Mouse (Mus musculus): ENCODE results near the gene Cldn13.

Cldn13 gene

DNA sequence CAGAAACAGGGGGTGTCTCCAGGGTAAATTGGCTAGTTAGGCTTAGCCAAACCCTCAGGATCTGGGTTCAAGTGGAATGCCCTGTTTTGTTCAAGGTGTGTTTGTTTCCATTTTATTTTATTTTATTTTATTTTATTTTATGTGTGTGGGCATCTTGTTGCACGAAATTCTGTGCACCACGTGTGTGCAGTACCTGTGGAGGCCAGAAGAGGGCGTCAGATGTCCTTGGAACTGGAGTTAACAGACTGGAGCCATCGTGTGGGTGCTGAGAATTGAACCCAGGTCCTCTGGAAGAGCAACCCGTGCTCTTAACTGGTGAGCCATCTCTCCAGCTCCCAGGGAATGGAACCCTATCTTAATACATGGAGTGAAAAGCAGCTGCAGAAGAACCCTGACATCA is 22.6 kb downstream of the Cldn13 start:
- DNase-seq (ENCODE audit: low spot score) = no peak

DNA sequence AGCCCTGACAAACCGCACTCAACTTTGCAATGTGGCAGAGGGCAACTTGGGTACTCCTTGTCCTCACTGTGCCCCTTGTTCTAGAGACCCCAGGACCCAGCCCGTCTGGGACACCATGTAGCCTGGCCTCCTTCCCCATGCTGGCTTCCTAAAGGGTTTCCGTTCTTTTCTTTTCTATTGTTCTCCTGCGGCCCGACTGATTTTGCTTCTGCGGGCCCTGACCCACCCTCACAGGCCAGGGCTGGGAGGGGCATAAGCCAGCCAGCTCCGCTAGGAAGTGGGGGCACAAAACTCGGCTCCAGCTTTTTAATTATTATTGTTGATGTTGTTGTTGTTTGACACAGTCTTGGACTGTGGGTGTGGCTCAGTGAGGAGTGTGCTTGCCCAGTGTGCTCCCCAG is 23.8 kb downstream of the Cldn13 start:
- no peak for DNase-seq (ENCODE audit: low spot score)

DNA sequence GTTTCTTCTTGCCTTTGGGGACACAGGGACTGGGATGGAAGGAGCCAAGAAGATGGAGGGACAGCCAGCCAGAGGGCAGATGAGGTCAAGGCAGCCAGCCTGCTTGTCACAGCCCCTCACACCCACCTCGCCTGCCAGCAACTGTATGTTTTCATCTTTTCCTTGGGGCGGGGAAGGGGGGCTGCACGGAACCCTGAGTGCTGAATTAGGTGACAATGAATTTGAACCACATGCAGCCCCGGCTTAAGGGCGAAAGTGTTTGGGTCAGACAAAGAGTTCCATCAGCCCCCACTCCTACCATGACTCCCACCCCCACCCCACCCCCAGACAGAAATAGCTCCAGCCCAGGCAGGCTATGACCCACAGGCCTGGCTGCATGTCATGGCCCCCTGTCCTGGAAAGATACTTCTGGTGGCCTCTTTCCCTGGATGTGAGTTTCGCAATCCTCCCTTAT is 24.7 kb downstream of the Cldn13 start:
- DNase-seq (ENCODE audit: low spot score) = no peak

DNA sequence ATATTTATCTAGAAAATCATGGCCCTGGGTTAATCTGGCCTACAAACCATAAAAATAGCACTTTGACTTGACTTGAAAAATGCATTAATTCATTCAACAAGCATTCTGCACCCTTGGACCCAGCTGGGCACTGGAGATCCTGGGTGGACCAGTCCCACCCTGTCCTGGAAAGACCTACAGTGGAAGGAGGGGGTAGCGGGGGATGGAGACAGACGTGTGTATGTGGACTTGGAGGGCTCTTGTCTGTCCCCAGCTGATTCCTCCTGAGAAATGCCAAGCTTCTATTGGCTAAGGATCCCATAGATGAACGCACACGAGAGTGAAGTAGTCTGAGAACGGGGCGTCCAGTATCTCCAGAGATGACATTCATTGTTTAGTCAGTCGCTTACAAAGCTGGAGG is 26.8 kb downstream of the Cldn13 start:
- no peak for DNase-seq (ENCODE audit: low spot score)

DNA sequence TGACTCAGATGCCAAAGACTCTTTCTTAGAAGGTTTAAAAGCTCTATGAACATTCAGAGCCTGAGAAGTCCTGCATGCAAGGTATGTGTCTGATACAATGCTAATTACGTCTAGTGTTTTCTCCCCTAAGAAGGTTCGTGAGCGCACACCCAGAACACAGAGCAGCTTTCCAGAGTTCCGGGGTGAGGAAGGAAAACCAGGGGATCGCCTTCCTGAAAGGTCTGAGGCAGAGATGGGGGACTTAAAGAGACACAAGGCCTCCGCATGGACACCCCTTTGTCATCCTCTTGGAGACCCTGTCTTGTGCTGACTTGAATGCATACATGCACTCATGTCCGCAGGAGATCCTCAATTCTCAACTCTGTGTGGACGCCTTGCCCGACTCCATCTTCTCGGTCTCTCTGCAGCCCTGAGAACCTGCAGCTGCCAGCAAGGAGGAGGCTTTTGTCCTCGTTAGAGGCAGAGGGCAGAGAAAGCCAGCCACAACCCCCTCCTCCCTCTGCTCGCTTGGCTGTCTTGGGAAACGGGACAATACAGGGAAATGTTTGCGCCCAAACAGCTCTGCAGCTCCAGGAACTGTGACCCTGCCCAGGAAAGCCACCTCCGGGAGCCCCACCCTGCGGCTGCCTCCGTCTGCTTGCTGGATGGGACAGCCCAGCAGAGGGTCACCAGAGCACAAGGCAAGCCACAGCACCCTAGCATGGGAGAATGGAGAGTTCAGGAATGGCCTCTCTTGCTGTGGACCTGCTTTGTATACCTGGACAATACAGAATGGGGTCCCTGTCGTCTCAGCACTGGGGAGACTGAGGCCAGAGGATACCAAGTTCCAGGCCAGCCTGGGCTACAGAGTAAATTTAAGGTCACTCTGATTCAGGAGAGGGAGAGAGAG is 27.6 kb downstream of the Cldn13 start:
- DNase-seq (ENCODE audit: low spot score) = no peak

DNA sequence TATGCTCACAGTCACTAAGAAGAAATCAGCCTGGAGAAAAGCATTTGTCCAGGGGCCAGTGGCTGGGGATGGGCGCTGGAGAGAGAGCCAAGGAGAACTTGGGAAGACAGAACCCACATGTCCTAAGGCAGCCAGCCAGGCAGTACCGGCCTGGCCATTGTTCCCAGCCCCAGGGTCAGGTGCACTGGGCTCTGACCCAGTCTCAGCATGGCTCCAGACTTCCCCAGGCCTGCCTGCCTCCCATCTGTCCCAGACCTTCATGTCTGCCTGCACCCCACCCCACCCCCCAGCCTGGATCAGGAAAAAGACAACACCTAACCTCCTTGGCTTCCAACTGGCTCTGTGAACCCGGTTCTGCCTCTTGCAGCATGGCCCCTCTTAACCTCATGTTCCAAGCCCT is 32.2 kb downstream of the Cldn13 start:
- no peak for DNase-seq (ENCODE audit: low spot score)

DNA sequence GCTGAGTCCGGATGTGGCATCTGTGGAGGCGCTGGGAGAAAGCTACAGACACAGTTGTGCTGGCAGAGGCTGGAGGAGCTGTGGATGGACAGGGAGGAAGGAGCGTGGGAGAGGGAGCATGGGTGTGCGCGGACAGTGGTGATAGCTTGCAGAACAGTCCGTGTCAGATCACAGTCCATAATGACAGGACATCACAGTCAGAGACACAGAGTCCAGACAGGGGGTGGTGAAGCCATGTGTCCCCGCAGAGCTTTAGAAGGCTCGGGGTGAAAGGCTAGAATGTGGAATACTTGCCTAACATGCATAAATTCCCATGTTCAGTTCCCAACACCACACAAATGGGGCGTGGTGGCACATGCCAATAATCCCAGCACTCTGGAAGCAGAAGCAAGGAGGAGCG is 38.5 kb downstream of the Cldn13 start:
- DNase-seq (ENCODE audit: low spot score) = no peak

DNA sequence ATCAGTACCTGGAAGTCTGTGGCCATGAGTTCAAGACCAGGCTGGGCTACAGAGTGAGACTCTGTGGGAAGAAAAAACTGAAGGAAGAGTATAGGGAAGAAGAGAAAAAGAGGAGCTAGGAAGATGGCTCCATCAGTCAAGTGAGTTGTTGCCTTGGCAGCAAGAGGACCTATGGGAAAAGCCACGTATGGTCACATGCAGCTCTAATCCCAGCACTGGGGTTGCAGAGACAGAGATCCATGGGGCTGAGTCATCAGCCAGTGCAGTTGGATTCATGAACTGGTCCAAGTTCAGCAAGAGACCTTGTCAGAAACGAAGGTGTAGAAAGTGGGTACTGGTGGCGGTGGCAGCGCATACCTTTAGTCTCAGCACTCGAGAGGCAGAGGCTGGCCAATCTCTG is 40.1 kb downstream of the Cldn13 start:
- no peak for DNase-seq (ENCODE audit: low spot score)

DNA sequence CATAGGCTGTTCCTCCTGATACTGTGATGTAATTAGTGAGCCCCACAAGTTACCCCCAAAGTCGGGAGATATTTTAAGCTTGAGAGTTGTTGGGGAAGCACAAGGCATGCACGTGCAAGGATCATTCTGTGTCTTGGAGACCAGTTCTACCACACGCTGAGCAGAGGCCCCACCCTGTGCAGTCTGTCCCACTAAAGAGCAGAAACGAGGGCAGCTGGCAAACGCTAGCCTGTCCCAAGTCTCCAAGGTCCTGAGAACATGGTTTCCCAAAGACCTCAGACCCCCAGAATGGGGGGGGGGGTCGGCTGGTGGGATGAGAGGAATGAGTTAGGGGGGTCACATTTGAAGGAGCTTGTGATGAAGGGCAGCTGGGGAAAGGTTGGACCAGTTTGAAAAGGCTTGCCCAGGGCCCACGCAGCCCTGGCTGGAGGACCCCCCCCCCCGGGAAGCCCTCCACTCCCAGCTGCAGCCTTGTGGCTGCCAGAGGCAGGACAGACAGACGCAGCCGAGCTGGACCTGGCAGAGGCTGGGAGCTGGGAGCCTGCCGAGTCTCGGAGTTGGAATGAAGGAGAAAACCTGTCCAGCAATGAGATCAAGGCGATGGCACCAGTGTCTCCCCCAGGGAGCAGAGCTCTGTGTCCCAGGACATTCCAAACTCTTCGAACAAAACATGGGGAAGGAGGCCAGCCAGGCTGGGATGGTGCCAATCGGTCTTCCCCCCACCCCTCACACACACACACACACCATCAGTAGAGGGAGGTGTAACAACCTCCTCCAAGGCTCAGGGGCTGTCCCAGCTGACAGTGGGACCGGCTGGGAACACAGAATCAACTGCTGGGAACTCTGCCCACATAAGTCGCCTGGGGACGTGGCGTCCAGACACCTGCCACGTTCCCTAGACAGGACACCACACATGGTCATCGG is 41.1 kb downstream of the Cldn13 start:
- no peak for DNase-seq (ENCODE audit: low spot score)

DNA sequence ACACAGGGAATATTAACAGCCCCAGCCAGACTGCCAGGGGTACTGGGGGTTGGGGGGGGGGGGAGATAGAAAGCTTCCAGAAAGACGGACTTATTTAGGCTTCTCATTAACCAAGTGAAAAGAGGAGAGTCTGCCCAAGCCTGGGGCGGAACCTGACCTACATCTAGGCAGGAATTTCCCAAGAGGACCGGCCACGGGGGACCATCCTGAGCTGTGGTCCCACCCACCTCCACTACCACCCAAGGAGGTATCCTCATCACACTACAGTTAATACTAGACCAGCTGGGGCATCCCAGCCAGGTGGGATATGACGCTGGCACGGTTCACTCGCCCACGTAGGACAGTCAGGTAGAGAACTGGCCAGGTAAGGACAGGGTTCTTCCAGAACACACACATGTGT is 42.3 kb downstream of the Cldn13 start:
- no peak for DNase-seq (ENCODE audit: low spot score)

DNA sequence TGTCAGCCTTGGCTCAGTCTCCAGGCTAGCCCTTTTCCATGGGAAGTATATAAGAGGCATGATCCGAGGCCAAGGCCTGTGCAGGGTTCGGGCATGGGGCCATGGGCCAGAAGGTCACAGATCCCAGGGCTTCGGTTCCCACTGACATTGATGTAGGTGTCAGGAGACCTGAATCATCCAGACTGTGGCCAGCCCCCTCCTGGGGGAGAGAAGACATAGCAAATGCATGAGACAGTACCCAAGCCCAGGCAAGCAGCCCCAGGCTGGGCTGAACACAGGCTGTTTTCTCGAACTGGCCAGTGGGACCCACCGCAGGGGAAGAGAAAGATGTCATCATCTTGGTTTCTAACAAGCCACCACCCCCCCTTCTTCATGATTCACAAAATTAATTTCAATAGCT is 42.7 kb downstream of the Cldn13 start:
- no peak for DNase-seq (ENCODE audit: low spot score)

DNA sequence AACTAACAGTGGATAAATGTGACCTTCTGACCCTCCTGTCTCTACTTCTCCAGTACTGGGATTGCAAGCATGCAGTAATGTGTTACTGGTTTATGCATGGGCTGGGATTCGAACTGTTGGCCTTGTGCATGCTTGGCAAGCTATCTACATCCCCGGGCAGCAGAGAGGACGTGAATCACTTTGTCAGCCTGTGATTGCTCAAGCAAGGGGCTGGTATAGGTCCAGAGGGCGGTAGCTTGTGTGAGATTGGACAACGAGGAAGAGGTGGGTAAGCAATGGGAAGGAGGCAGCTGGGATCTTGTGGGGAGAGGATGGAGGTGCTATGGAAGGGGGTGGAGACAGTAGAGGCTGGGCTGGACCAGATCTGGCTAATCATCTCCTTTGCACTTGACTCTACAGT is 46.8 kb downstream of the Cldn13 start:
- no peak for DNase-seq (ENCODE audit: low spot score)

DNA sequence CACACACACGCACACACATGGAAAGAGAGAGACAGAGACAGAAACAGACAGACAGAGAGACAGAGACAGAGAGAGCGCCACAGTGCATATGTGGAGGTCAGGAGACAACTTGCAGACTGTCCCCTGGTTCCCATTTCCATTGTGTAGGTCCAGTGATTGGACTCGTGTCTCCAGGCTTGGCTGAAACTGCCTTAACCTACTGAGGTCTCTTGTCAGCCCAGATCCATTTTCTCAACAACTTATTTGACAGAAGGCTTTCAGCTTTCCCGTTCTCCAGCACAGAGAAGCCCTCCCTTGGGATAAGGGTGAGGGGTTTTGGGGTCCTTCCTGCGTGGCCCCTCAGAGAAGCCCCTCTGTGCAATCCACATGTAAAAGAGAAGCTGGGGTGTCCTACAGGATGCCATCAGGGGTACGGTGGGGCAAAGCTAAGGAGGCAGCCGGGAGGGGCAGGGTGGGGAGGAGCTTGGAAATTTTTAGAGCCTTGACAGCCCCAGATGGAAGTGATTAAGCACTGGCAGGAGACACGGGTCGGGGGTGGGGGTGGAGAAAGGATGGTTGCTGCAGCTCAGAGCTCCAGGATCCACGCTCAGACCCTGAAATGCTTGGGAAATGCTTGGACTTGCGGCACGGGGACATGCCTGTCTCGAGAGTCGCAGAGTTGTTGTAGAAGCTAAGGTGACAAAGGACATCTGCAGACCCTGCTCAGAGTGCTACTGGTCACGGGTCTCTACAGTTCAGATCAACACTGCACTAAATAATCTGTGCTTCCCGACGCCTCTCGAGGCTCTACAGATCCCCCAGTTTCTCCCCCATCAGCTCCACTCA is 47.8 kb downstream of the Cldn13 start:
- no peak for DNase-seq (ENCODE audit: low spot score)

DNA sequence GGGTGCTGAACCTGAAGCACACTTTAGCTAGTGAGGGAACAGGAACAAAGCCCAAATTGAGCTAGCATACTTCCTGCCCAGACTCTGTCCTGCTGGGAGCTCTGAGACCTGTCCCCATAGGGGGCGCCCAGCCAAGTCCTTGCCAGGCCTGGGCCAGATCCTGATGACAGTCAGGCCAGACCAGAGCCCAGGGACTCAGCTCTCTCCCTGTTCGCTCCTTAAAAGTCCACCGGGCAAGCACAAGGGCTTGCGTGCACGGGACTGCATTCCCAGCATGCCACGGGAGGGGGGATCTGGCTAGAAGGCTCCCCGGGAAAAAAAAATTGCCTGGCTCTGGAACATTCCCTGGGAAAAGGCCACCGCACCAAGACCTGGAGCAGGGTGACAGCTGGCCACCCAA is 50.2 kb downstream of the Cldn13 start:
- DNase-seq (ENCODE audit: low spot score) = no peak

Measured in spleen, adult 12 weeks (tissue).